Mouse (Mus musculus) lung, postnatal 0 days (tissue): Measurements from ENCODE around the gene Grid2. TPM values are rescaled to one million over a fixed set of nuclear protein-coding genes. Genes with fewer than 3 reads are reported as not detected.

Experiments
- ATAC-seq: fragments of 200-750 bp; cut with Nextera tagmentation; 2 replicates; pipeline ENCODE4 v1.8.0; 2017; ENCODE audit warnings: moderate library complexity
- DNase-seq: peaks from one replicate; pipeline ENCODE4 v3.0.0-alpha.2; 2016; ENCODE audit warnings: low spot score
- H3K27ac ChIP-seq: fragments of 300-500 bp; sonication (generic); 2 replicates; pipeline ENCODE4 v1.5.1; 2014; ENCODE audit warnings: antibody characterized with exemption, mild to moderate bottlenecking, low read length, mixed read lengths
- H3K27me3 ChIP-seq: fragments of 300-500 bp; sonication (generic); replicated peaks from 2 replicates; pipeline ENCODE4 v1.6.1; 2014; ENCODE audit warnings: low read length, mixed read lengths; ENCODE audit not compliant: insufficient read depth
- H3K36me3 ChIP-seq: fragments of 300-500 bp; sonication (generic); 2 replicates; pipeline ENCODE4 v1.6.1; 2014; ENCODE audit warnings: low read length, mixed read lengths; ENCODE audit not compliant: insufficient read depth
- H3K4me1 ChIP-seq: fragments of 300-500 bp; sonication (generic); 2 replicates; pipeline ENCODE4 v1.6.1; 2014; ENCODE audit warnings: antibody characterized with exemption, low read depth, low read length, mixed read lengths; ENCODE audit not compliant: insufficient read depth
- H3K4me2 ChIP-seq: fragments of 300-500 bp; sonication (generic); replicated peaks from 2 replicates; pipeline ENCODE4 v1.6.1; 2014; ENCODE audit warnings: low read depth, mild to moderate bottlenecking, low read length, moderate library complexity, mixed read lengths
- H3K4me3 ChIP-seq: fragments of 300-500 bp; sonication (generic); 2 replicates; pipeline ENCODE4 v1.5.1; 2014; ENCODE audit warnings: low read depth, low read length
- H3K9ac ChIP-seq: fragments of 300-500 bp; sonication (generic); replicated peaks from 2 replicates; pipeline ENCODE4 v1.6.1; 2014; ENCODE audit warnings: low read depth, mild to moderate bottlenecking
- H3K9me3 ChIP-seq: fragments of 300-500 bp; sonication (generic); 2 replicates; pipeline ENCODE4 v1.6.1; 2016; ENCODE audit warnings: low read length, mixed read lengths
- CTCF ChIP-seq: IDR thresholded peaks from 2 replicates; pipeline ENCODE4 v1.5.1; 2016; ENCODE audit warnings: antibody characterized with exemption, mild to moderate bottlenecking
- EP300 ChIP-seq: IDR thresholded peaks from 2 replicates; pipeline ENCODE4 v1.6.1; 2016; ENCODE audit warnings: antibody characterized with exemption, mild to moderate bottlenecking, control low read depth
- WGBS: fragments of 180-500 bp; shearing (Covaris S2); extraction: QIAGEN DNeasy Blood & Tissue Kit; methylation state at CpG from one replicate; pipeline ENCODE4 v1.1.7; 2014; 5-methylcytosine and 5-hydroxymethylcytosine counted together
- polyA plus RNA-seq: library from polyadenylated mRNA; unstranded; fragments of >200 nt; fragmentation: Nextera tagmentation; extraction: Ambion mirVana; gene quantifications from 2 replicates; pipeline ENCODE4 v1.2.1, GENCODE M21; 2015

The Grid2 gene
- polyA plus RNA-seq, 1 experiment from 2014 or later: 0.45 TPM

DNA sequence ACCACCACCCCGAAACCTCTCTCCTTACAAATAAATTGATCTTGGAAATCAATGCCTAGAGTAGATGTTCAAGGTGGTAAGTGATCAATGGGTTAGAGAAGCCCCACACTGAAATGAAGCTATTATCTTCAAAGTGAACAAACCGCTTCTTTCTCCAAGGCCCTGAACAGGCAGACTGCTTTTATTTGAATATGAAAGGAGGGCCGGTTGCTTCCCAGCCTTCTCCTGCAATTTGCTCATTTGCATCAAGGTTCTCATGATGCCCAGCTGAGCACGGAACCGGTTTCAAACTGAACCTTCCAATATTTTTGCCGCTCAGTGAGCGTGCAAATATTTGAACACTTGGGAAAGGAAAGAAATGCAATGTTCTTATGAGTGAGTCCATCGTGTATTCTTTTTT is 1392.5 kb downstream of the Grid2 start:
- H3K4me2 ChIP-seq: no peak overlapping the region
- no peak for ATAC-seq
- no peaks in the 10 kb centered on the region for H3K9me3 ChIP-seq
- no peak for TF ChIP-seq CTCF
- no peak for TF ChIP-seq EP300
- DNase-seq: no peak
- no peaks in the 10 kb centered on the region for H3K27me3 ChIP-seq
- H3K9ac ChIP-seq: no peak overlapping the region
- WGBS: 54% methylated on average over 8 of the region's 8 CpGs
- no peak overlapping the region for H3K27ac ChIP-seq
- no peaks in the 10 kb centered on the region for H3K36me3 ChIP-seq
- H3K4me3 ChIP-seq: no peak overlapping the region
- H3K4me1 ChIP-seq: no peaks in the 10 kb centered on the region

DNA sequence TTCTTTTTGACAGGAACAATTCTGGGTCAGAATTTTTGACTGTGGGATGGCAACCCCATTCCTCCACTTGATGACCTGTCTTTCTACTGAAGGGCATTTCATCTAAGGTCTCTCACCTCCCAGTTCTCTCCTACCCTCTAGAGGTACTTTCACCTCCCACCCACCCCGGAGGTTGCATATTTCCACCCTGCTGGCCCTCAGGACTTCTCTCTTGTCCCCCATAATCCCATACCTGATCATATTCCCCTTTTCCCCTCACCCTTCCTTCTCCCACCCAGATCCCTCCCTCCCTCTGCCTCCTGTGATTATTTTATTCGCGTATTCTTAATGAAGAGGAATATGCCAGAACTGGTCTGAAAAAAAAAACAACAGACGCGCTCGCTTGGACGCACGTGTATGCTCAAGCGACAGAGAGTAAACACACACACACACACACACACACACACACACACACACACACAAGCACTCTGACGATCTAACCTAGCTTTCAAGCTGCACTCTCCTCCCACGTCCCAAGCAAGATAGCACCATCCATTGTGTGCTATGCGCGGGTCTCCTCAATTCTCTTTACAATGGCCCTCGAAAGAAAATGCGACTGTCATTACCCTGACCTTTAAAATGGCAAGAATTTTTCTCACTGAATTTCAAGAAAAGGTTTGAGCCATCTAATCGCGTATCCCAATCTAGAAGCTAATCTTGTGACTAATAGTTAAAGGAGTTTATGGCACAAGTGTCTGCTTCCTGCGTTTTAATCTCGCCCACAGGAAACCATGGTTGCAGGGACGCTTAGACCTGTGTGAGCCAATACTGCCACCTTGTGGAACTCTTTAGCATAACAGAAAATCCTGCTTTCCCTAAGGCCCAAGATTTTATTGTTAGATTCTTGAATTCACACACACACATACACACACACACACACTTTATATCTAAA is 1393.9 kb downstream of the Grid2 start:
- H3K9ac ChIP-seq: no peak overlapping the region
- H3K4me1 ChIP-seq: no peaks in the 10 kb centered on the region
- DNase-seq: peak; percentile 83
- H3K4me2 ChIP-seq: peak overlapping the region; percentile 57
- no peaks in the 10 kb centered on the region for H3K27me3 ChIP-seq
- WGBS: 9% methylated on average over 20 of the region's 20 CpGs
- peak overlapping the region; percentile 28 for H3K4me3 ChIP-seq
- no peaks in the 10 kb centered on the region for H3K9me3 ChIP-seq
- TF ChIP-seq CTCF: peak; percentile 95
- no peak for TF ChIP-seq EP300
- no peak overlapping the region for H3K27ac ChIP-seq
- no peaks in the 10 kb centered on the region for H3K36me3 ChIP-seq
- peak; percentile 78 for ATAC-seq

DNA sequence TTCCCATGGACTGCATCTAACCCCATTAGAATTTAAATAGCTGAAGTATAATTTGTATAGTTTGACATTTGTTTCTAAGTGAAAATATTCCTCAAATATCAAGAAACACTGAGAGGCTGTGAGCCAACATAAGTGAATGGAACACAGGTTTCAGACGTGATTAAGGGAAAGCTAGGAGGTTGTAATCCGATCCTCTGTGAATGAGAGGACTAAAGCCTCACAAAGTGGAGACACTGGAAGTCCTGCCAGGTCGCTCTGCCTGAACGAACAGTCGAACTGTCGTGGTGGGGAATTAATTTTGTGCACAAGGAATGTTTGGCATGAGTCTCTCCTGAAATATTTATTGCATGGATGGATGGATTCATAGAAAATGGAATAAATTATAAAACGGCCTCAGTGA is 1395.1 kb downstream of the Grid2 start:
- Histone ChIP-seq H3K36me3 (no peaks in the 10 kb centered on the region), H3K4me1 (no peaks in the 10 kb centered on the region), H3K9me3 (no peaks in the 10 kb centered on the region), H3K4me2 (no peak overlapping the region), H3K4me3 (no peak overlapping the region), H3K27ac (no peak overlapping the region), H3K27me3 (no peaks in the 10 kb centered on the region), H3K9ac (no peak overlapping the region)
- TF ChIP-seq CTCF (no peak), EP300 (no peak)
- ATAC-seq (no peak), DNase-seq (no peak)
- 22% methylated on average over 7 of the region's 7 CpGs for WGBS

DNA sequence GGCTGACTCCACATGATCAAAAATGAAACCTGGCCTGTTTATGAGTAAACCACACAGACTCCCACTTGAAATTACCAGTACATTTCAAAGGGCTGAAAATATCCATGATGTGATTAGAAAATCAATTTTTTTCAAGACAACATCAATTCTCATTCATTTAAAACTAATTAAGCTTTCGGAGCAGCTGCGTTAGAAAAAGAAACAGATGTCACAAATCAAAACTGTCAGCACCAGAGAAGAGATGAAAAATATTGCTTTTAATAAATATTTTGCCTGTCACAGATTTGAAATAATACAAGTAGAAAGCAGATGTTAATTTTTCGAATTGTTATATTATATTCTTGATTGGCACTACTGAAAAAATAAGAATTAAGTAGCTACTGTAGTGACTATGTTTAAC is 1415.3 kb downstream of the Grid2 start:
- no peak for ATAC-seq

DNA sequence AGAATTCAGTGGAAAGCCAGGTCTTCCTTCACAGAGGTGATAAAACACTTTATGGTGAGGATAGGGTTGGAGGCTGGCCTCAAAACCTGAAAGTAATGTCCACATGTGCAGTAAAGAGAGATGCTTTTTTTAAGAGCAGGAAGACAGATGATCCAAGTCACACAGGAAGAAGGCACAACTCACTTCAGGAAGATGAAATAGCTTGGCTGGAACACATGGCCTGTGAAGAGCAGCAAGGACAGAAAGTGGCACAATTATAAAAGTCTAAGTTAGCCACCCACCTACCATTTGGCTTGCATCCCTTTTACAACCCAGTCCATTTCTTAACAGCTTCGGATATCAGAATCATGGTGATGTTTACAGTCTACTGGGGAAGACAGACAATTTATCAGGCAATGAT is 1423.1 kb downstream of the Grid2 start:
- Histone ChIP-seq H3K9ac (no peak overlapping the region), H3K4me1 (no peaks in the 10 kb centered on the region), H3K27ac (no peak overlapping the region), H3K4me3 (no peak overlapping the region), H3K36me3 (no peaks in the 10 kb centered on the region), H3K4me2 (no peak overlapping the region), H3K27me3 (no peaks in the 10 kb centered on the region), H3K9me3 (no peaks in the 10 kb centered on the region)
- whole genome bisulfite sequencing: 63% methylated on average over 1 of the region's 1 CpGs
- ATAC-seq: no peak
- TF ChIP-seq EP300 (no peak), CTCF (no peak)
- no peak for DNase-seq

More for the DNA sequence above, 1415.3 kb downstream of the Grid2 start:
- DNase-seq: no peak
- Histone ChIP-seq H3K4me1 (no peaks in the 10 kb centered on the region), H3K27me3 (no peaks in the 10 kb centered on the region), H3K4me2 (no peak overlapping the region), H3K9ac (no peak overlapping the region), H3K9me3 (no peaks in the 10 kb centered on the region), H3K36me3 (no peaks in the 10 kb centered on the region), H3K4me3 (no peak overlapping the region), H3K27ac (no peak overlapping the region)
- no peak for TF ChIP-seq EP300
- no peak for TF ChIP-seq CTCF
- 65% methylated on average over 3 of the region's 3 CpGs for WGBS

DNA sequence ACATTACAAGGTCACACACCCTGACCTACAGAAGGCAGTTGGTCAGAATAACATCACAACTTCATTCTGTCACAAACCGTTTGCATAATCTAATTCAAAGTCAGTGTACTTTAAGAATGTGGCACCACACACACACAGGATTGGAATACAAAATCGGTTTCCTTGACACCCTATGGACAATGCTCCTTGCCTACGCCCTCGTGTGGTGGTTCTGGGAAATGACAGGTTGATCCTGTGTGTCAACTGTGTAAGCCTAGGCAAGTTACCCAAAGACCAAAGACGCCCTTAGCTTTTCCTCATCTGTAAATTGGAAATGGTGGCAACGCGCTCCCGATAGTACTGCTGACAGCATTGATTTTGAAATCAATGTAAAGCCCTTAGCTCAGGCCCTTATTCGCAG is 1428.3 kb downstream of the Grid2 start:
- no peak overlapping the region for H3K9ac ChIP-seq
- H3K9me3 ChIP-seq: no peaks in the 10 kb centered on the region
- no peak for ATAC-seq
- TF ChIP-seq CTCF (peak; percentile 69), EP300 (no peak)
- H3K27ac ChIP-seq: no peak overlapping the region
- H3K4me2 ChIP-seq: no peak overlapping the region
- WGBS: 37% methylated on average over 9 of the region's 9 CpGs
- H3K4me1 ChIP-seq: no peaks in the 10 kb centered on the region
- no peaks in the 10 kb centered on the region for H3K36me3 ChIP-seq
- H3K4me3 ChIP-seq: no peak overlapping the region
- 0 out of 2 replicates have a peak, but pooled peaks cover 3% of the 10 kb centered on the region for H3K27me3 ChIP-seq
- DNase-seq: no peak
